In genomic region chr1:74397919-74398451, GRCm38 (mm10) we compare ENCODE assay signal across 8 mouse cellular contexts. TPM values are rescaled to one million over a fixed set of nuclear protein-coding genes. Genes with fewer than 3 reads are reported as not detected.
A peak's percentile ranks its signal among the peaks of the same experiment; 100 is the strongest.
DNase-seq lines count a peak whose midpoint lies in the region; ATAC-seq and TF ChIP-seq lines count a peak whose summit lies in the region.

No protein-coding gene starts in this region.

- H3K4me3 ChIP-seq in ES-Bruce4 (ENCODE audit: low read depth, low read length) = peak overlapping the region; percentile 70
- H3K4me3 ChIP-seq in brown adipose tissue, adult 24 weeks (ENCODE audit: insufficient read depth, low read depth, low read length) = peak overlapping the region; percentile 60
- H3K4me3 ChIP-seq in forebrain, embryonic 10.5 days = peak overlapping the region; percentile 57
- H3K4me3 ChIP-seq in heart, embryonic 16.5 days (ENCODE audit: low read length) = peak overlapping the region; percentile 55
- peak overlapping the region; percentile 50 for H3K4me3 ChIP-seq in lung, embryonic 16.5 days (ENCODE audit: low read length)
- peak overlapping the region; percentile 47 for H3K4me3 ChIP-seq in olfactory bulb, adult 2 months (ENCODE audit: insufficient read depth, low read depth, low read length)

- TF ChIP-seq POLR2A in ES-Bruce4 (IDR thresholded peaks at IDR 0.05; ENCODE audit: insufficient read depth, low read length) = no peak
- TF ChIP-seq POLR2A in olfactory bulb, adult 2 months (IDR thresholded peaks at IDR 0.05; ENCODE audit: insufficient read depth, low read depth, low read length) = no peak

- TF ChIP-seq CTCF in ES-Bruce4 (IDR thresholded peaks at IDR 0.05; ENCODE audit: low read depth, low read length) = peak; percentile 46
- no peak for TF ChIP-seq CTCF in olfactory bulb, adult 2 months (IDR thresholded peaks at IDR 0.05; ENCODE audit: insufficient read depth, low read depth, low read length)

- 6% methylated on average over 11 of the region's 11 CpGs for WGBS in forebrain, embryonic 10.5 days
- WGBS in heart, embryonic 16.5 days = 6% methylated on average over 11 of the region's 11 CpGs
- 7% methylated on average over 11 of the region's 11 CpGs for WGBS in lung, embryonic 16.5 days
- WGBS in olfactory bulb, adult 2 months = 3% methylated on average over 11 of the region's 11 CpGs

- peak overlapping the region; percentile 77 for H3K27ac ChIP-seq in ES-Bruce4 (ENCODE audit: insufficient read depth, low read length)
- H3K27ac ChIP-seq in brown adipose tissue, adult 24 weeks (replicated peaks; ENCODE audit: low read depth, low read length) = peak overlapping the region; percentile 91
- H3K27ac ChIP-seq in forebrain, embryonic 10.5 days = peak overlapping the region; percentile 88
- peak overlapping the region; percentile 94 for H3K27ac ChIP-seq in heart, embryonic 16.5 days (ENCODE audit: low read length)
- peak overlapping the region; percentile 92 for H3K27ac ChIP-seq in lung, embryonic 16.5 days (ENCODE audit: low read length)
- H3K27ac ChIP-seq in olfactory bulb, adult 2 months (ENCODE audit: insufficient read depth, low read depth, low read length) = peak overlapping the region; percentile 44

- DNase-seq in forebrain, embryonic 10.5 days (ENCODE audit: extremely low spot score, low spot score) = peak; percentile 74
- DNase-seq in kidney, postnatal 10 days = peak; percentile 84
- peak; percentile 70 to 76 for DNase-seq in thymus, postnatal 10 days (ENCODE audit: low spot score in 2 of 2)

- peak overlapping the region; percentile 73 for H3K9ac ChIP-seq in ES-Bruce4 (ENCODE audit: low read depth, poor library complexity, severe bottlenecking)
- H3K9ac ChIP-seq in heart, embryonic 16.5 days (ENCODE audit: low read length) = peak overlapping the region; percentile 79
- peak overlapping the region; percentile 73 for H3K9ac ChIP-seq in lung, embryonic 16.5 days (ENCODE audit: low read length)

- peaks cover 8% of the 10 kb centered on the region; the same call in 1 of the 2 replicates for H3K36me3 ChIP-seq in ES-Bruce4 (ENCODE audit: control insufficient read depth, insufficient read depth, low read length, poor library complexity, severe bottlenecking)
- peaks cover 23% of the 10 kb centered on the region for H3K36me3 ChIP-seq in forebrain, embryonic 10.5 days (replicated peaks)
- H3K36me3 ChIP-seq in heart, embryonic 16.5 days (ENCODE audit: control insufficient read depth, insufficient read depth) = peaks cover 16% of the 10 kb centered on the region
- H3K36me3 ChIP-seq in lung, embryonic 16.5 days (ENCODE audit: control insufficient read depth, insufficient read depth, low read length) = peaks cover 14% of the 10 kb centered on the region

- no peaks in the 10 kb centered on the region for H3K27me3 ChIP-seq in ES-Bruce4 (ENCODE audit: control insufficient read depth, insufficient read depth, low read length, poor library complexity, severe bottlenecking)
- no peaks in the 10 kb centered on the region for H3K27me3 ChIP-seq in forebrain, embryonic 10.5 days (ENCODE audit: poor library complexity, severe bottlenecking)
- H3K27me3 ChIP-seq in heart, embryonic 16.5 days (ENCODE audit: control insufficient read depth, insufficient read depth, low read length) = no peaks in the 10 kb centered on the region
- no peaks in the 10 kb centered on the region for H3K27me3 ChIP-seq in lung, embryonic 16.5 days (ENCODE audit: control insufficient read depth, insufficient read depth, low read depth, low read length)

- H3K4me2 ChIP-seq in heart, embryonic 16.5 days (ENCODE audit: low read depth, low read length) = peak overlapping the region; percentile 92
- peak overlapping the region; percentile 89 for H3K4me2 ChIP-seq in lung, embryonic 16.5 days (ENCODE audit: low read depth, low read length)

- ATAC-seq in heart, embryonic 16.5 days (replicated peaks; ENCODE audit: extremely low read depth, insufficient read depth, low FRiP score) = peak; percentile 23
- ATAC-seq in lung, embryonic 16.5 days (ENCODE audit: low read depth) = peak; percentile 32

- H3K4me1 ChIP-seq in ES-Bruce4 (ENCODE audit: control insufficient read depth, insufficient read depth, low read length) = no peaks in the 10 kb centered on the region
- no peaks in the 10 kb centered on the region; the same call in 1 of the 2 replicates for H3K4me1 ChIP-seq in brown adipose tissue, adult 24 weeks (ENCODE audit: control insufficient read depth, insufficient read depth, insufficient read length, low read length)
- peaks cover 38% of the 10 kb centered on the region for H3K4me1 ChIP-seq in forebrain, embryonic 10.5 days
- peaks cover 6% of the 10 kb centered on the region for H3K4me1 ChIP-seq in heart, embryonic 16.5 days (ENCODE audit: control insufficient read depth, insufficient read depth, low read length)
- H3K4me1 ChIP-seq in lung, embryonic 16.5 days (replicated peaks; ENCODE audit: control insufficient read depth, insufficient read depth, low read length) = peaks cover 7% of the 10 kb centered on the region
- H3K4me1 ChIP-seq in olfactory bulb, adult 2 months (ENCODE audit: control insufficient read depth, insufficient read depth, low read length) = peaks cover 14% of the 10 kb centered on the region

- no peak for TF ChIP-seq EP300 in ES-Bruce4 (IDR thresholded peaks at IDR 0.05; ENCODE audit: insufficient read depth, low read depth, low read length)

- no peaks in the 10 kb centered on the region for H3K9me3 ChIP-seq in ES-Bruce4 (replicated peaks; ENCODE audit: control insufficient read depth, insufficient read depth, low read length, poor library complexity, severe bottlenecking)
- no peaks in the 10 kb centered on the region for H3K9me3 ChIP-seq in forebrain, embryonic 10.5 days
- H3K9me3 ChIP-seq in heart, embryonic 16.5 days (replicated peaks; ENCODE audit: control insufficient read depth, low read length) = no peaks in the 10 kb centered on the region
- H3K9me3 ChIP-seq in lung, embryonic 16.5 days (ENCODE audit: control insufficient read depth, low read length) = no peaks in the 10 kb centered on the region

RNA-seq across cellular contexts. Expression of gene Ctdsp1, which starts 6.7 kb away (rescaled TPM):
- 28.6 and 33.6 TPM in 2 replicates for polyA plus RNA-seq in ES-Bruce4 (2011; ENCODE audit: insufficient read depth, insufficient read length, low read depth, missing spikeins)
- 66.8 and 98.0 TPM in 2 replicates for polyA plus RNA-seq in brown adipose tissue, adult 24 weeks (2012; ENCODE audit: insufficient read depth, insufficient read length, missing spikeins)
- 38.0 and 38.2 TPM in 2 replicates for polyA plus RNA-seq in forebrain, embryonic 10.5 days (2016; fragmentation: Nextera tagmentation; extraction: Ambion mirVana)
- 64.6 and 66.7 TPM in 2 replicates for polyA plus RNA-seq in heart, embryonic 16.5 days (2015; fragmentation: Nextera tagmentation; extraction: Ambion mirVana)
- 90.8 and 93.9 TPM in 2 replicates for polyA plus RNA-seq in lung, embryonic 16.5 days (2015; fragmentation: Nextera tagmentation; extraction: Ambion mirVana)
- not detected in 2 replicates for polyA plus RNA-seq in olfactory bulb, adult 2 months (2012; ENCODE audit: insufficient read depth, insufficient read length, low replicate concordance, missing spikeins)

RNA-seq across cellular contexts. Expression of gene Vil1, which starts 11.2 kb away (rescaled TPM):
- polyA plus RNA-seq in ES-Bruce4 (2011; ENCODE audit: insufficient read depth, insufficient read length, low read depth, missing spikeins) = 0.61 TPM in 2 replicates
- 0.46 and 1.1 TPM in 2 replicates for polyA plus RNA-seq in brown adipose tissue, adult 24 weeks (2012; ENCODE audit: insufficient read depth, insufficient read length, missing spikeins)
- 0.12 and 0.17 TPM in 2 replicates for polyA plus RNA-seq in forebrain, embryonic 10.5 days (2016; fragmentation: Nextera tagmentation; extraction: Ambion mirVana)
- 0.37 and 1.7 TPM in 2 replicates for polyA plus RNA-seq in heart, embryonic 16.5 days (2015; fragmentation: Nextera tagmentation; extraction: Ambion mirVana)
- 0.43 and 0.87 TPM in 2 replicates for polyA plus RNA-seq in lung, embryonic 16.5 days (2015; fragmentation: Nextera tagmentation; extraction: Ambion mirVana)
- polyA plus RNA-seq in olfactory bulb, adult 2 months (2012; ENCODE audit: insufficient read depth, insufficient read length, low replicate concordance, missing spikeins) = not detected in 2 replicates

RNA-seq across cellular contexts. Expression of gene Slc11a1, which starts 23.0 kb away (rescaled TPM):
- polyA plus RNA-seq in ES-Bruce4 (2011; ENCODE audit: insufficient read depth, insufficient read length, low read depth, missing spikeins) = 0.94 and 1.5 TPM in 2 replicates
- 1.5 and 5.8 TPM in 2 replicates for polyA plus RNA-seq in brown adipose tissue, adult 24 weeks (2012; ENCODE audit: insufficient read depth, insufficient read length, missing spikeins)
- 2.7 and 2.9 TPM in 2 replicates for polyA plus RNA-seq in forebrain, embryonic 10.5 days (2016; fragmentation: Nextera tagmentation; extraction: Ambion mirVana)
- 3.4 and 4.3 TPM in 2 replicates for polyA plus RNA-seq in heart, embryonic 16.5 days (2015; fragmentation: Nextera tagmentation; extraction: Ambion mirVana)
- polyA plus RNA-seq in lung, embryonic 16.5 days (2015; fragmentation: Nextera tagmentation; extraction: Ambion mirVana) = 3.5 and 5.8 TPM in 2 replicates
- not detected in 2 replicates for polyA plus RNA-seq in olfactory bulb, adult 2 months (2012; ENCODE audit: insufficient read depth, insufficient read length, low replicate concordance, missing spikeins)

RNA-seq across cellular contexts. Expression of gene Catip, which starts 36.1 kb away (rescaled TPM):
- polyA plus RNA-seq in ES-Bruce4 (2011; ENCODE audit: insufficient read depth, insufficient read length, low read depth, missing spikeins) = 0.75 TPM in 1 of 2 replicates, not detected in the other
- polyA plus RNA-seq in brown adipose tissue, adult 24 weeks (2012; ENCODE audit: insufficient read depth, insufficient read length, missing spikeins) = not detected in 2 replicates
- polyA plus RNA-seq in forebrain, embryonic 10.5 days (2016; fragmentation: Nextera tagmentation; extraction: Ambion mirVana) = 0.12 and 0.34 TPM in 2 replicates
- 0.62 and 1.1 TPM in 2 replicates for polyA plus RNA-seq in heart, embryonic 16.5 days (2015; fragmentation: Nextera tagmentation; extraction: Ambion mirVana)
- polyA plus RNA-seq in lung, embryonic 16.5 days (2015; fragmentation: Nextera tagmentation; extraction: Ambion mirVana) = 1.9 and 3.0 TPM in 2 replicates
- not detected in 2 replicates for polyA plus RNA-seq in olfactory bulb, adult 2 months (2012; ENCODE audit: insufficient read depth, insufficient read length, low replicate concordance, missing spikeins)

Comparison
In these comparisons a context has a peak if more than half of its experiments do, and no peak if none do; other contexts are left out.
1. Peak in every context shown above with its lines: DNase-seq, ATAC-seq, H3K4me3 ChIP-seq and H3K27ac ChIP-seq.
2. H3K27ac ChIP-seq: peak in every context shown above with its lines; median percentile 94 in heart, embryonic 16.5 days; 92 in lung, embryonic 16.5 days; 91 in brown adipose tissue, adult 24 weeks; 88 in forebrain, embryonic 10.5 days; 77 in ES-Bruce4; 44 in olfactory bulb, adult 2 months.